Comparison of ENCODE assay signal across 18 mouse cellular contexts in the genomic region with DNA sequence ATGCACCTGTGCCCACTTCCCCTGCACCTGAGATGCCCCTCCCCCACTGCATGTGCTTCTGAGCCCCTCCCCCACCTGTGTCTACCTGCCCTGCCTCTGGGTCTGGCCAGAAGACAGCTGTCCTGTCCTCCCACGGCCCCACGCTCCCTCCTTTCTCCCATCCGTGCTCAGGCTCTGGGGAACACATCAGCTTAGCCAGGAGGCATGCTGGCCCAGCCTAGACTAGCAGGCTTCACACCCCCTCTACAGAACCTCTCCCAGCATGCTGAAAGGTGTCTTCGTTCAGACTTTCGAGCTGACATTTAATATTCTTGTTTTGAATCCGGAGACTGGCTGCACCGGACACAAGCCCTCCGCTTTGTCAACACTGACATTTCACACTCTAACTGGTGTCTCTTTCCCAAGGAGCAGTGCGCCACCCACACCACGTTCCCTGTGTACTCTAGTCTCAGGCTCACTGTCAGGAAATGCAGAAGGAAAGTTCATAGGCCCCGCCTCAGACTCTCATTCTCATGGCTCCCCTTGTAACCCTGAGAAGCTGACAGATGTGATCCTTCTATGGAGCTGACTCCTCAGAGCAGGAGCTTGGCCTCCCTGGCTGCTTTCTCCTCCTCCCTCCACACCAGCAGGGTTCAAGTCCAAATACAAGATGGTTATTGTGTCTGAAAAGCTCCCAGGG. TPM values are rescaled to one million over a fixed set of nuclear protein-coding genes. Genes with fewer than 3 reads are reported as not detected.
DNase-seq lines count a peak whose midpoint lies in the region; ATAC-seq and TF ChIP-seq lines count a peak whose summit lies in the region.
"Had no signal": no experiment of that assay in that cellular context is flagged by ENCODE, and none has a peak within 500 bp of the region (broad histone marks: within the 10 kb centered on the region; RNA-seq: fewer than 3 reads in every experiment).

No protein-coding gene starts in this region.

- H3K4me2 ChIP-seq in embryonic facial prominence, embryonic 13.5 days: no peak overlapping the region
- no peak overlapping the region; the same call in 1 of the 2 replicates for H3K4me2 ChIP-seq in kidney, embryonic 14.5 days (replicated peaks; ENCODE audit: low read depth, low read length)
- no peak overlapping the region for H3K4me2 ChIP-seq in stomach, embryonic 14.5 days (replicated peaks; ENCODE audit: low read depth, low read length)
- no peak overlapping the region for H3K4me2 ChIP-seq in stomach, postnatal 0 days (replicated peaks; ENCODE audit: low read depth)
- no peak overlapping the region for H3K4me2 ChIP-seq in liver, embryonic 11.5 days
- H3K4me2 ChIP-seq: forebrain, embryonic 15.5 days; heart, embryonic 13.5 days; hindbrain, embryonic 15.5 days; midbrain, embryonic 11.5 days; neural tube, embryonic 13.5 days had no signal

- no peak for DNase-seq in embryonic facial prominence, embryonic 10.5 days (ENCODE audit: low spot score)
- DNase-seq in kidney, adult 18-20 months: no peak
- DNase-seq in stomach, postnatal 0 days (ENCODE audit: low spot score): no peak
- no peak for DNase-seq in liver, embryonic 11.5 days (ENCODE audit: low spot score)
- DNase-seq: adrenal gland, adult 2 months; cerebellum, postnatal 25 days; lung, adult 2 months; thymus, adult 2 months had no signal

- H3K9me3 ChIP-seq in embryonic facial prominence, embryonic 13.5 days: no peaks in the 10 kb centered on the region
- no peaks in the 10 kb centered on the region for H3K9me3 ChIP-seq in embryonic facial prominence, embryonic 10.5 days
- no peaks in the 10 kb centered on the region for H3K9me3 ChIP-seq in kidney, embryonic 14.5 days (ENCODE audit: control insufficient read depth, low read length)
- H3K9me3 ChIP-seq in stomach, embryonic 14.5 days (ENCODE audit: control insufficient read depth, low read depth, low read length): no peaks in the 10 kb centered on the region
- H3K9me3 ChIP-seq in stomach, postnatal 0 days (ENCODE audit: control insufficient read depth, low read length): no peaks in the 10 kb centered on the region
- H3K9me3 ChIP-seq in liver, embryonic 11.5 days (ENCODE audit: control insufficient read depth, low read length): no peaks in the 10 kb centered on the region
- H3K9me3 ChIP-seq: forebrain, embryonic 15.5 days; heart, embryonic 13.5 days; hindbrain, embryonic 15.5 days; neural tube, embryonic 13.5 days had no signal

- H3K27ac ChIP-seq in embryonic facial prominence, embryonic 13.5 days: no peak overlapping the region
- no peak overlapping the region; the same call in 1 of the 2 replicates for H3K27ac ChIP-seq in embryonic facial prominence, embryonic 10.5 days (replicated peaks)
- H3K27ac ChIP-seq in kidney, embryonic 14.5 days (ENCODE audit: low read depth, low read length): 0 out of 2 replicates have a peak overlapping the region, but pooled peaks have one; percentile 24
- peak overlapping the region; percentile 10; the same call in 1 of the 2 replicates for H3K27ac ChIP-seq in stomach, embryonic 14.5 days (ENCODE audit: low read length)
- no peak overlapping the region for H3K27ac ChIP-seq in stomach, postnatal 0 days (replicated peaks)
- no peak overlapping the region for H3K27ac ChIP-seq in liver, embryonic 11.5 days (ENCODE audit: low read depth, low read length)
- H3K27ac ChIP-seq: forebrain, embryonic 15.5 days; heart, embryonic 13.5 days; hindbrain, embryonic 15.5 days; macrophage; neural tube, embryonic 13.5 days had no signal

- WGBS in embryonic facial prominence, embryonic 13.5 days: 55% methylated on average over 11 of the region's 11 CpGs
- WGBS in embryonic facial prominence, embryonic 10.5 days: 64% methylated on average over 11 of the region's 11 CpGs
- 20% methylated on average over 11 of the region's 11 CpGs for WGBS in kidney, embryonic 14.5 days
- WGBS in stomach, embryonic 14.5 days: 25% methylated on average over 11 of the region's 11 CpGs
- 22% methylated on average over 11 of the region's 11 CpGs for WGBS in stomach, postnatal 0 days
- 67% methylated on average over 11 of the region's 11 CpGs for WGBS in liver, embryonic 11.5 days

- ATAC-seq in embryonic facial prominence, embryonic 13.5 days (ENCODE audit: insufficient number of reproducible peaks, insufficient read depth, low FRiP score, low TSS enrichment, low read depth): 0 out of 2 replicates have a peak, but pooled peaks have one; percentile 10
- ATAC-seq in kidney, embryonic 14.5 days (ENCODE audit: low FRiP score, low TSS enrichment): peak; percentile 55; the same call in 1 of the 2 replicates
- peak; percentile 51 for ATAC-seq in stomach, embryonic 14.5 days (ENCODE audit: insufficient number of reproducible peaks, insufficient read depth, low FRiP score, low read depth)
- no peak; the same call in 1 of the 2 replicates for ATAC-seq in stomach, postnatal 0 days (ENCODE audit: low FRiP score, low TSS enrichment)
- no peak for ATAC-seq in liver, embryonic 11.5 days (replicated peaks; ENCODE audit: low FRiP score)
- no peak for ATAC-seq in erythroblast, adult 5-6 weeks (replicated peaks; ENCODE audit: low FRiP score, poor library complexity, severe bottlenecking)
- ATAC-seq: forebrain, embryonic 15.5 days had no signal

- no peak overlapping the region for H3K9ac ChIP-seq in embryonic facial prominence, embryonic 13.5 days
- no peak overlapping the region for H3K9ac ChIP-seq in kidney, embryonic 14.5 days (ENCODE audit: low read depth, low read length)
- H3K9ac ChIP-seq in stomach, embryonic 14.5 days (replicated peaks; ENCODE audit: low read depth, low read length): no peak overlapping the region
- H3K9ac ChIP-seq in stomach, postnatal 0 days (ENCODE audit: low read length): no peak overlapping the region
- no peak overlapping the region for H3K9ac ChIP-seq in liver, embryonic 11.5 days (ENCODE audit: low read depth, low read length)
- H3K9ac ChIP-seq: forebrain, embryonic 15.5 days; heart, embryonic 13.5 days; hindbrain, embryonic 15.5 days; neural tube, embryonic 13.5 days had no signal

- no peak overlapping the region for H3K4me3 ChIP-seq in embryonic facial prominence, embryonic 13.5 days
- no peak overlapping the region for H3K4me3 ChIP-seq in embryonic facial prominence, embryonic 10.5 days
- no peak overlapping the region for H3K4me3 ChIP-seq in kidney, embryonic 14.5 days (ENCODE audit: low read length)
- no peak overlapping the region for H3K4me3 ChIP-seq in stomach, embryonic 14.5 days (ENCODE audit: low read depth, low read length)
- no peak overlapping the region for H3K4me3 ChIP-seq in stomach, postnatal 0 days (ENCODE audit: low read depth, low read length)
- no peak overlapping the region for H3K4me3 ChIP-seq in liver, embryonic 11.5 days (ENCODE audit: low read depth, low read length)
- H3K4me3 ChIP-seq: forebrain, embryonic 15.5 days; heart, embryonic 13.5 days; hindbrain, embryonic 15.5 days; neural tube, embryonic 13.5 days had no signal

- TF ChIP-seq EP300 in stomach, postnatal 0 days (optimal IDR thresholded peaks at IDR 0.05): no peak

- peaks cover 1% of the 10 kb centered on the region; the same call in 1 of the 2 replicates for H3K4me1 ChIP-seq in embryonic facial prominence, embryonic 13.5 days
- H3K4me1 ChIP-seq in embryonic facial prominence, embryonic 10.5 days: peaks cover 54% of the 10 kb centered on the region
- peaks cover 18% of the 10 kb centered on the region; the same call in 1 of the 2 replicates for H3K4me1 ChIP-seq in kidney, embryonic 14.5 days (ENCODE audit: control insufficient read depth, insufficient read depth, low read length)
- peaks cover 6% of the 10 kb centered on the region for H3K4me1 ChIP-seq in stomach, embryonic 14.5 days (ENCODE audit: control insufficient read depth, insufficient read depth, low read length)
- no peaks in the 10 kb centered on the region for H3K4me1 ChIP-seq in stomach, postnatal 0 days (replicated peaks; ENCODE audit: control insufficient read depth, insufficient read depth)
- H3K4me1 ChIP-seq in liver, embryonic 11.5 days (replicated peaks; ENCODE audit: control insufficient read depth, insufficient read depth, low read length): no peaks in the 10 kb centered on the region
- H3K4me1 ChIP-seq: forebrain, embryonic 15.5 days; heart, embryonic 13.5 days had no signal

- 0 out of 2 replicates have a peak, but pooled peaks cover 3% of the 10 kb centered on the region for H3K27me3 ChIP-seq in embryonic facial prominence, embryonic 13.5 days
- H3K27me3 ChIP-seq in embryonic facial prominence, embryonic 10.5 days (replicated peaks; ENCODE audit: low read depth, poor library complexity, severe bottlenecking): 0 out of 2 replicates have a peak, but pooled peaks cover 7% of the 10 kb centered on the region
- no peaks in the 10 kb centered on the region for H3K27me3 ChIP-seq in kidney, embryonic 14.5 days (ENCODE audit: control insufficient read depth, insufficient read depth, low read length)
- H3K27me3 ChIP-seq in stomach, embryonic 14.5 days (ENCODE audit: control insufficient read depth, insufficient read depth, low read length): no peaks in the 10 kb centered on the region
- H3K27me3 ChIP-seq in stomach, postnatal 0 days (ENCODE audit: control insufficient read depth, insufficient read depth, low read length): no peaks in the 10 kb centered on the region
- no peaks in the 10 kb centered on the region for H3K27me3 ChIP-seq in liver, embryonic 11.5 days (replicated peaks; ENCODE audit: control insufficient read depth, insufficient read depth, low read length)
- H3K27me3 ChIP-seq: forebrain, embryonic 15.5 days; hindbrain, embryonic 15.5 days had no signal

- no peaks in the 10 kb centered on the region for H3K36me3 ChIP-seq in embryonic facial prominence, embryonic 13.5 days
- H3K36me3 ChIP-seq in embryonic facial prominence, embryonic 10.5 days (replicated peaks): no peaks in the 10 kb centered on the region
- no peaks in the 10 kb centered on the region for H3K36me3 ChIP-seq in kidney, embryonic 14.5 days (ENCODE audit: control insufficient read depth, insufficient read depth, low read length)
- H3K36me3 ChIP-seq in stomach, embryonic 14.5 days (ENCODE audit: control insufficient read depth, insufficient read depth, low read length): no peaks in the 10 kb centered on the region
- no peaks in the 10 kb centered on the region for H3K36me3 ChIP-seq in stomach, postnatal 0 days (ENCODE audit: control insufficient read depth, insufficient read depth, low read length)
- no peaks in the 10 kb centered on the region for H3K36me3 ChIP-seq in liver, embryonic 11.5 days (ENCODE audit: control insufficient read depth, insufficient read depth, low read length)
- H3K36me3 ChIP-seq: forebrain, embryonic 15.5 days; heart, embryonic 13.5 days; hindbrain, embryonic 15.5 days; neural tube, embryonic 13.5 days had no signal

- no peak for TF ChIP-seq CTCF in stomach, postnatal 0 days (IDR thresholded peaks at IDR 0.05; ENCODE audit: low read depth)

RNA-seq across cellular contexts. Expression of a gene that starts 40.1 kb away (rescaled TPM):
- polyA plus RNA-seq in embryonic facial prominence, embryonic 13.5 days (2015; fragmentation: Nextera tagmentation; extraction: Ambion mirVana): 63.9 and 66.3 TPM in 2 replicates
- 43.0 and 43.7 TPM in 2 replicates for polyA plus RNA-seq in embryonic facial prominence, embryonic 10.5 days (2016; fragmentation: Nextera tagmentation; extraction: Ambion mirVana)
- 53.2 and 56.6 TPM in 2 replicates for polyA plus RNA-seq in kidney, embryonic 14.5 days (2014; fragmentation: Nextera tagmentation; extraction: Ambion mirVana)
- polyA plus RNA-seq in stomach, embryonic 14.5 days (2014; fragmentation: Nextera tagmentation; extraction: Ambion mirVana): 55.9 and 56.7 TPM in 2 replicates
- polyA plus RNA-seq in stomach, postnatal 0 days (2015; fragmentation: Nextera tagmentation; extraction: Ambion mirVana): 21.3 and 21.7 TPM in 2 replicates
- polyA plus RNA-seq in liver, embryonic 11.5 days (2014; fragmentation: Nextera tagmentation; extraction: Ambion mirVana): 38.7 and 40.9 TPM in 2 replicates
- total RNA-seq in erythroblast, adult 5-6 weeks (2015; ENCODE audit: low replicate concordance): 27.3 and 38.5 TPM in 2 replicates
- 62.3 and 91.0 TPM in 2 replicates for total RNA-seq in erythroblast, adult 5-6 weeks (2017; ENCODE audit: low replicate concordance)

Comparison
In these comparisons a context has a peak if more than half of its experiments do, and no peak if none do; other contexts are left out.
1. ATAC-seq: peak in embryonic facial prominence, embryonic 13.5 days (single experiment), kidney, embryonic 14.5 days (single experiment) and stomach, embryonic 14.5 days (single experiment); none in stomach, postnatal 0 days (single experiment), liver, embryonic 11.5 days (single experiment) and erythroblast, adult 5-6 weeks (single experiment).
2. H3K27ac ChIP-seq: peak in kidney, embryonic 14.5 days (single experiment) and stomach, embryonic 14.5 days (single experiment); none in embryonic facial prominence, embryonic 13.5 days (single experiment), embryonic facial prominence, embryonic 10.5 days (single experiment), stomach, postnatal 0 days (single experiment) and liver, embryonic 11.5 days (single experiment).